Mouse (Mus musculus): ENCODE results near the gene Gbp3. TPM values are rescaled to one million over a fixed set of nuclear protein-coding genes. Genes with fewer than 3 reads are reported as not detected.
A peak's percentile ranks its signal among the peaks of the same experiment; 100 is the strongest.
"Not testable (repeated sequence)": the region's sequence is repeated elsewhere in the genome, so short reads cannot be mapped to it uniquely, and the experiment has no call there.

Gene Gbp3
- polyA plus RNA-seq, 1 experiment from 2014 or later, result 0.60 TPM

DNA sequence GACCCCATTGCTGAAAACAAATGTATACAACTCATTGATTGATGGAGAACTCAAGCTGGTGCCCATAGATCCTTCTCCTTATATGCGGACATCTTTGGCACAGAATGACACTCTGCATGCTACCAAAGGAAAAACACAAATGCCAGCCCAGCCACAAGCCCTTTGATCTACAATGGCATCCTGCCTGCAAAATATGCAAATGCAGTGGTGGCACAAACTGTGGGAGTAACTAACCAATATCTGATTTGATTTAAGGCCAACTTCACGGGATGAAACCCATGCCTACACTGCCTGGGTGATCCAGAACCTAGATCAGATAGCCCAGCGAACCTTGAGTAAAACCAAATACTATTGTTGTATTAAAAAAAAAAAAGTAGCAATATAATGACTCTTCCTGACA is 13.1 kb upstream of the Gbp3 start:
- ATAC-seq, result no peak
- H3K9me3 ChIP-seq (ENCODE audit: control insufficient read depth, low read length), result no peaks in the 10 kb centered on the region
- no peak overlapping the region for H3K27ac ChIP-seq (ENCODE audit: low read length)
- no peaks in the 10 kb centered on the region for H3K27me3 ChIP-seq (replicated peaks; ENCODE audit: control insufficient read depth, insufficient read depth, low read length)
- peaks cover 3% of the 10 kb centered on the region; the same call in 1 of the 2 replicates for H3K4me1 ChIP-seq (replicated peaks; ENCODE audit: control insufficient read depth, insufficient read depth, low read length)
- H3K4me3 ChIP-seq (replicated peaks; ENCODE audit: low read length), result no peak overlapping the region
- H3K4me2 ChIP-seq (ENCODE audit: low read length), result no peak overlapping the region
- H3K36me3 ChIP-seq (ENCODE audit: control insufficient read depth, insufficient read depth), result no peaks in the 10 kb centered on the region
- no peak overlapping the region for H3K9ac ChIP-seq (replicated peaks; ENCODE audit: low read depth, low read length)
- 63% methylated on average over 3 of the region's 3 CpGs for WGBS

DNA sequence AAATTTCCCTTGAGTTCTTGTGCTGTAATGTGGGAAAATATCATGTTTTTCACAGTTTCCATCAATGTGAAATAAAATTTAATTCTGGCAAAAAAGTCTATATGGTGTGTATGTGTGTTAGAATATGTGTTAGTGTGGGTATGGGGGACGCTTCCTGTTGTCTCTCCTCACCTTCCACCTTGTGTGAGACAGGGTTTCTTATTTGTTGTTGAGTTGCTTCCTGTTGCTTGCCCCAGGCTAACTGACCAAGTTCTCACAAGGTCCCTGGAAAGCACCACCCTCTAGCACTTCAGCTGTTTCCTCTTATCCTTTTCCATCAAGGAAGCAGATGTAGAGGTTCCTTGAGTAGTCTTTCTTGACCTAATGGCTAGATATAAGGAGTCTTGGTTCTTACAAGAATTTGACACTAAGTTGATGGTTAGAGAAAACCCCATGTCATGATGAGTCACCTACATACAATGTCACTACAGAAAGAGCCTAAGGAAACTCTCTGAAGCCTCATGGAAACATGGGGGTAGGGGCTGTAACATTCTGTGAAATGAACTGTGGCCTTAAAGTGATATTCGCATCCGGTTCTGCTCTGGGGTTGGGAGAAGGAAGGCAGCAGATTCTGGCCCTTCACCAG is 9.7 kb upstream of the Gbp3 start:
- ATAC-seq, result no peak
- no peaks in the 10 kb centered on the region for H3K36me3 ChIP-seq (ENCODE audit: control insufficient read depth, insufficient read depth)
- H3K27me3 ChIP-seq (replicated peaks; ENCODE audit: control insufficient read depth, insufficient read depth, low read length), result no peaks in the 10 kb centered on the region
- WGBS, result 92% methylated on average over 3 of the region's 3 CpGs
- no peak overlapping the region for H3K4me3 ChIP-seq (replicated peaks; ENCODE audit: low read length)
- H3K27ac ChIP-seq (ENCODE audit: low read length), result no peak overlapping the region
- H3K4me1 ChIP-seq (replicated peaks; ENCODE audit: control insufficient read depth, insufficient read depth, low read length), result peaks cover 3% of the 10 kb centered on the region; the same call in 1 of the 2 replicates
- no peak overlapping the region for H3K4me2 ChIP-seq (ENCODE audit: low read length)
- H3K9ac ChIP-seq (replicated peaks; ENCODE audit: low read depth, low read length), result no peak overlapping the region
- H3K9me3 ChIP-seq (ENCODE audit: control insufficient read depth, low read length), result no peaks in the 10 kb centered on the region

DNA sequence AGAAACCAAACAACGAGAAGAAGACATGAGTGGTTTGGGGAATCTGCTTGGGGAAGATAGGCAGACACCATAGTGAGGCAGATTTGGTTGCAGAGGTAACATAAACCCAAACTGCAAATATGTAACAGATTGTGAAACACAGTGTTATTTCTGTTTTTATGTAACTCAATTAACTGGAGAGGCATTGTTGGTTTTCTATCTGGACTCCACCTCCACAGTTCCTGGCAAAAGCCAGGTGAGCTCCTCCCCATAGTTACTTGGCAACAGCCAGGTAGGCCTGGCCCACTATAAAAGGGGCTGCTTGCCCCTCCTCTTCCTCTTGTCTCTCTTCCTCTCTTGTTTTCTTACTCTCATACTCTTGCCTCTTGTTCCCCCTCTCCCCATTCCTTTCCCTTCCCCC is 5.2 kb upstream of the Gbp3 start:
- ATAC-seq, result no peak
- H3K4me3 ChIP-seq (replicated peaks; ENCODE audit: low read length), result no peak overlapping the region
- H3K4me1 ChIP-seq (replicated peaks; ENCODE audit: control insufficient read depth, insufficient read depth, low read length), result no peaks in the 10 kb centered on the region
- H3K27me3 ChIP-seq (replicated peaks; ENCODE audit: control insufficient read depth, insufficient read depth, low read length), result no peaks in the 10 kb centered on the region
- no peaks in the 10 kb centered on the region for H3K36me3 ChIP-seq (ENCODE audit: control insufficient read depth, insufficient read depth)
- no peak overlapping the region for H3K4me2 ChIP-seq (ENCODE audit: low read length)
- H3K27ac ChIP-seq (ENCODE audit: low read length), result no peak overlapping the region
- H3K9ac ChIP-seq (replicated peaks; ENCODE audit: low read depth, low read length), result no peak overlapping the region
- no peaks in the 10 kb centered on the region for H3K9me3 ChIP-seq (ENCODE audit: control insufficient read depth, low read length)
- 85% methylated on average over 1 of the region's 1 CpGs for WGBS

DNA sequence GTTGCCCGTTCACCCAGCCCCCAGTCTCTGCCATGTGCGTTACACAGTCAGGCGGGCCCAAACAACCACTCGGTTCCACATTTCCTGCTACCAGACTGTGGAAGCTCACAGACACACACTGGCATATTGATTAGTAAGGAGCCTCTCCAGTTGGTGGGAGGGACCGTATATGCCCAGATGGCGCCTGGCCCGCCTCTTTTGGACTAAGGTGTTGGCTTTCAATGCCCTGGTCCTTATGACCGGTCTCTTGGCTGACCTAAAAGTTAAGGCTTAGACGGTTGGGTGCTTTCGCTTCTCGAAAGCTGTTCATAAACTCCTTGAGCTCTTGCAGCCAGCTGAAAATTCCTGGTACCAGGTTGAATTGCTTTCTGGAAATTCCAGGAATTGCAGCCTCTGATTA is 4.2 kb upstream of the Gbp3 start:
- Histone ChIP-seq H3K9me3 (ENCODE audit: control insufficient read depth, low read length) (no peaks in the 10 kb centered on the region), H3K36me3 (ENCODE audit: control insufficient read depth, insufficient read depth) (no peaks in the 10 kb centered on the region), H3K4me3 (replicated peaks; ENCODE audit: low read length) (no peak overlapping the region), H3K9ac (replicated peaks; ENCODE audit: low read depth, low read length) (no peak overlapping the region), H3K4me1 (replicated peaks; ENCODE audit: control insufficient read depth, insufficient read depth, low read length) (0 out of 2 replicates have a peak, but pooled peaks cover 3% of the 10 kb centered on the region), H3K4me2 (ENCODE audit: low read length) (no peak overlapping the region), H3K27me3 (replicated peaks; ENCODE audit: control insufficient read depth, insufficient read depth, low read length) (no peaks in the 10 kb centered on the region), H3K27ac (ENCODE audit: low read length) (no peak overlapping the region)
- ATAC-seq, result no peak
- 83% methylated on average over 11 of the region's 11 CpGs for WGBS

DNA sequence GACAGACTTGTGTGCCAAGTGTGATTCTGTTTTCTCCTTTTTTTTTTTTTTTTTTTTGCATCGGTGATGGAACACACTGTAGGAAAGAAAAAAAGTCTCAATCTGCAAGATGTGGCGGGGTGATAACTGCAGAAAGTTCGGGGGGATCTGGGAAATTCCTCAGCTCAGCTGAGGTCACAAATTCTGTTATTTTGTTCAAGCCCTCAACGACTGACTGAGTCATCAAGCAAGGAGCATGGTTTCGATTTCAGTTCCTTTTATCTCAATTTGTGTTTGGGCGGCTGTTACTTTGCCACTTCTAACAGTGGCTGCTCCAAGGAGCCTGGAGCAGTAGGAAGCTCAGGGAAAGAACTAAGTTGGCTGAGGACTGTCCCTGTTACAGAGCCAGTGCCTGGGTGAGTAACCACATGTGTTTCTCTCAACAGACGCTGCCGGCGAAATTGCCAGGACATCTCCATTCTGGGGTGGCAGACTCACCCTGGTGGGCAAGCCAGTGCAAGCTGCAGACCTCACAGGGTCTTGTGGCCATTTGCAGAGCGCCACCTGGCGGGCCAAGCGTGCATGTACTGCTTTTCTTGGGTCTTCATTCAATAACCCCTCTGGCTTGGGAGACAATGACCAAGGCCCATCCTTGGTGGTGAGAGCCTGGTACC is 596 bp downstream of the Gbp3 start:
- 0 out of 2 replicates have a peak, but pooled peaks cover 3% of the 10 kb centered on the region for H3K4me1 ChIP-seq (replicated peaks; ENCODE audit: control insufficient read depth, insufficient read depth, low read length)
- no peaks in the 10 kb centered on the region for H3K36me3 ChIP-seq (ENCODE audit: control insufficient read depth, insufficient read depth)
- 18% methylated on average over 12 of the region's 12 CpGs for whole genome bisulfite sequencing
- H3K9ac ChIP-seq (replicated peaks; ENCODE audit: low read depth, low read length), result no peak overlapping the region
- peak; percentile 89 for ATAC-seq
- H3K4me2 ChIP-seq (ENCODE audit: low read length), result peak overlapping the region; percentile 38
- H3K27ac ChIP-seq (ENCODE audit: low read length), result no peak overlapping the region
- H3K27me3 ChIP-seq (replicated peaks; ENCODE audit: control insufficient read depth, insufficient read depth, low read length), result no peaks in the 10 kb centered on the region
- no peaks in the 10 kb centered on the region for H3K9me3 ChIP-seq (ENCODE audit: control insufficient read depth, low read length)
- peak overlapping the region; percentile 16 for H3K4me3 ChIP-seq (replicated peaks; ENCODE audit: low read length)

DNA sequence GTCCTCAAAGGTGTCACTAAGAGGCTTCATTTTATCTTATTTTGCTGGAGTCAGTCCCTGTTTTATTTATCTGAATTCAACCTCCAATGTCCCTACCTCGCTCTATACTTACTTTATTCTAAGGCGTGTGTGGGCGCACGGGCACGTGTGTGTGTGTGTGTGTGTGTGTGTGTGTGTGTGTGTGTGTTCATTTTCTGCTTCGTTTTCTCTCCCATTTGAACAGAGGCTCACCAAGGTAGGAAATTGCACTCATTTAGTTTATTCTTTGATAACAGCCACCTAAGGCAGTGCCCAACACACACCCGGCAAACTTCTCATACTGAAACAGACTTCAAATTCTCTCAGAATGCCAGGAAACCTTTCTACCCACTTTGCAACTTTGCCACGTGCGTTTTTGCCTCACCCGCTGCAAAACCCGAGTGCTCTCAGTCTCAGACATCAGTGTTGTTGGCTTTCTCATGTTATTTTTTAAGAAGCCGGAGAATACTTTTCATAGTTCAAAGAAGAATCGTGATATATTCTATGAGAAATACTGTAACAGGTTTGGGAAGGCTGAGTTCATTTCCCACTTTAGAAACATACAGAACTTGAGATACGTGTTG is 1.3 kb downstream of the Gbp3 start:
- 92% methylated on average over 14 of the region's 14 CpGs for WGBS

DNA sequence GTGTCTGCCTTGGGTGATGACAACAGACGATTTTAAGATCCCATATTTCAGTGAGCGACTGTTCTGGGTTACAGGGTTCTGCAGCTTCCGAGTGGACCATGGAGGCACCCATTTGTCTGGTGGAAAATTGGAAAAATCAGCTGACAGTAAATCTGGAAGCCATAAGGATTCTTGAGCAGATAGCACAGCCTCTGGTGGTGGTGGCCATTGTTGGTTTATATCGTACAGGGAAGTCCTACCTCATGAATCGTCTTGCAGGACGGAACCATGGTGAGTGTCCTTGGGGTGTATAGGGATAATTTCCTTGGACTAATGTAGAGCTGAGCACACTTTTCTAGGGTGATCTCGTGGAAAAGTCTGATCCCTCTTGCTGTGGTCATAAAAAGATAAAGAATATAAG is 1.8 kb downstream of the Gbp3 start:
- Histone ChIP-seq H3K27me3 (replicated peaks; ENCODE audit: control insufficient read depth, insufficient read depth, low read length) (no peaks in the 10 kb centered on the region), H3K36me3 (ENCODE audit: control insufficient read depth, insufficient read depth) (no peaks in the 10 kb centered on the region), H3K4me2 (ENCODE audit: low read length) (no peak overlapping the region), H3K9me3 (ENCODE audit: control insufficient read depth, low read length) (no peaks in the 10 kb centered on the region), H3K9ac (replicated peaks; ENCODE audit: low read depth, low read length) (no peak overlapping the region), H3K27ac (ENCODE audit: low read length) (no peak overlapping the region), H3K4me1 (replicated peaks; ENCODE audit: control insufficient read depth, insufficient read depth, low read length) (0 out of 2 replicates have a peak, but pooled peaks cover 3% of the 10 kb centered on the region), H3K4me3 (replicated peaks; ENCODE audit: low read length) (no peak overlapping the region)
- no peak for ATAC-seq
- 88% methylated on average over 7 of the region's 7 CpGs for WGBS

More for the DNA sequence above, 1.3 kb downstream of the Gbp3 start:
- H3K9ac ChIP-seq (replicated peaks; ENCODE audit: low read depth, low read length), result no peak overlapping the region
- ATAC-seq, result no peak
- H3K36me3 ChIP-seq (ENCODE audit: control insufficient read depth, insufficient read depth), result no peaks in the 10 kb centered on the region
- no peak overlapping the region for H3K4me3 ChIP-seq (replicated peaks; ENCODE audit: low read length)
- H3K27ac ChIP-seq (ENCODE audit: low read length), result no peak overlapping the region
- H3K27me3 ChIP-seq (replicated peaks; ENCODE audit: control insufficient read depth, insufficient read depth, low read length), result no peaks in the 10 kb centered on the region
- H3K4me1 ChIP-seq (replicated peaks; ENCODE audit: control insufficient read depth, insufficient read depth, low read length), result 0 out of 2 replicates have a peak, but pooled peaks cover 3% of the 10 kb centered on the region
- no peak overlapping the region for H3K4me2 ChIP-seq (ENCODE audit: low read length)
- H3K9me3 ChIP-seq (ENCODE audit: control insufficient read depth, low read length), result no peaks in the 10 kb centered on the region

DNA sequence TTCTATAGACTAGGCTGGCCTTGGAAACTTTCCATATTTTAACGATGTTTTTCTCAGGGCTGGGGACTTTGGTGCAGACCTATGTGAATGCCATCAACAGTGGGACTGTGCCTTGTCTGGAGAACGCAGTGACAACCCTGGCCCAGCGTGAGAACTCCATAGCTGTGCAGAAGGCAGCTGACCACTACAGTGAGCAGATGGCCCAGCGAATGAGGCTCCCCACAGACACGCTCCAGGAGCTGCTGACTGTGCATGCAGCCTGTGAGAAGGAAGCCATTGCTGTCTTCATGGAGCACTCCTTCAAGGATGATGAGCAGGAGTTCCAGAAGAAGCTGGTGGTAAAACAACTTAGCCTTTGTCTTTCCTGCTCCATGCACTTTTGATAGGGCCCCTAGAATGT is 7.7 kb downstream of the Gbp3 start:
- not testable (repeated sequence) for H3K9me3 ChIP-seq (ENCODE audit: control insufficient read depth, low read length); H3K36me3 ChIP-seq (ENCODE audit: control insufficient read depth, insufficient read depth); H3K27ac ChIP-seq (ENCODE audit: low read length); H3K27me3 ChIP-seq (replicated peaks; ENCODE audit: control insufficient read depth, insufficient read depth, low read length); H3K4me3 ChIP-seq (replicated peaks; ENCODE audit: low read length); H3K4me2 ChIP-seq (ENCODE audit: low read length); H3K9ac ChIP-seq (replicated peaks; ENCODE audit: low read depth, low read length); ATAC-seq; H3K4me1 ChIP-seq (replicated peaks; ENCODE audit: control insufficient read depth, insufficient read depth, low read length)
- WGBS, result 39% methylated on average over 5 of the region's 5 CpGs

DNA sequence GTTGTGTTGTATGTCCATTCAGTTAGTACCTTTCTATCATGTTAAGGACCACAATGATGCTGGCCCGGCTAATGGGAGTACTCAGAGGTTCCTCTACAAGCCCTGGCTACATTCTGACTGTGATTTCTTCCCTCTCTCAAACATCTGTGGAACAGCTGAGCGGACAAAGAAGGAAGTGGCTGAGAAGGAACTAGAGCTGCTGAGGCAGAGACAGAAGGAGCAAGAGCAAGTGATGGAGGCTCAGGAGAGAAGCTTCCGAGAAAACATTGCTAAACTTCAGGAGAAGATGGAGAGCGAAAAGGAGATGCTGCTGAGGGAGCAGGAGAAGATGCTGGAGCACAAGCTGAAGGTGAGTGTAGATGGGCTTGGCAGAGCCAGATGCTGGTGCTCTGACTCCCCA is 10.9 kb downstream of the Gbp3 start:
- Histone ChIP-seq H3K4me3 (replicated peaks; ENCODE audit: low read length) (no peak overlapping the region), H3K27ac (ENCODE audit: low read length) (no peak overlapping the region), H3K9ac (replicated peaks; ENCODE audit: low read depth, low read length) (no peak overlapping the region), H3K4me1 (replicated peaks; ENCODE audit: control insufficient read depth, insufficient read depth, low read length) (no peaks in the 10 kb centered on the region), H3K9me3 (ENCODE audit: control insufficient read depth, low read length) (no peaks in the 10 kb centered on the region), H3K27me3 (replicated peaks; ENCODE audit: control insufficient read depth, insufficient read depth, low read length) (no peaks in the 10 kb centered on the region), H3K4me2 (ENCODE audit: low read length) (no peak overlapping the region), H3K36me3 (ENCODE audit: control insufficient read depth, insufficient read depth) (no peaks in the 10 kb centered on the region)
- 90% methylated on average over 4 of the region's 4 CpGs for WGBS
- ATAC-seq, result no peak

Measured in forebrain, embryonic 16.5 days (tissue).